Mouse (Mus musculus) adrenal gland (tissue): ENCODE data around the gene Atp6v0b.

ENCODE experiments used
- intact Hi-C: fragments of 180-260 bp; cut with DNase I; formaldehyde crosslinking; loops from one replicate; pipeline ENCODE4 v1.15.1; 2025

Gene Atp6v0b

GRCm38 (mm10) chr4:117878301-117878700 lies 8.8 kb downstream of the Atp6v0b start:
- intact Hi-C loops, result no loop called here

- intact Hi-C loops, result no loop called here
Observed at GRCm38 (mm10) chr4:117873615-117874014, 13.5 kb downstream of the Atp6v0b start.

- intact Hi-C loops, result no loop called here
Observed at GRCm38 (mm10) chr4:117872471-117872886, 14.7 kb downstream of the Atp6v0b start, which contains the start of gene Ccdc24. Gene Ccdc24, minus strand, starts transcription at chr4:117872557.

GRCm38 (mm10) chr4:117871787-117872186 lies 15.3 kb downstream of the Atp6v0b start:
- intact Hi-C loops, result no loop called here

- intact Hi-C loops, result no loop called here
Observed at GRCm38 (mm10) chr4:117870437-117870836, 16.7 kb downstream of the Atp6v0b start.

- intact Hi-C loops, result no loop called here
Observed at GRCm38 (mm10) chr4:117869317-117869716, 17.8 kb downstream of the Atp6v0b start.

GRCm38 (mm10) chr4:117867823-117868222 lies 19.3 kb downstream of the Atp6v0b start:
- intact Hi-C loops, result no loop called here

- intact Hi-C loops, result no loop called here
Observed at GRCm38 (mm10) chr4:117867000-117867399, 20.1 kb downstream of the Atp6v0b start.

GRCm38 (mm10) chr4:117866083-117866482 lies 21.1 kb downstream of the Atp6v0b start:
- intact Hi-C loops, result no loop called here

- intact Hi-C loops, result no loop called here
Observed at GRCm38 (mm10) chr4:117862823-117863222, 24.3 kb downstream of the Atp6v0b start.

GRCm38 (mm10) chr4:117860570-117860969 lies 26.6 kb downstream of the Atp6v0b start:
- intact Hi-C loops, result no loop called here

GRCm38 (mm10) chr4:117858794-117859193 lies 28.3 kb downstream of the Atp6v0b start:
- intact Hi-C loops, result loop anchor here (1.0 kb wide), 1 partner anchor 29 kb away; no protein-coding TSS in a partner anchor

GRCm38 (mm10) chr4:117855146-117855545 lies 32.0 kb downstream of the Atp6v0b start:
- intact Hi-C loops, result no loop called here

- intact Hi-C loops, result no loop called here
Observed at GRCm38 (mm10) chr4:117852152-117852868, 34.8 kb downstream of the Atp6v0b start.

- intact Hi-C loops, result no loop called here
Observed at GRCm38 (mm10) chr4:117850871-117851270, 36.3 kb downstream of the Atp6v0b start.

- intact Hi-C loops, result no loop called here
Observed at GRCm38 (mm10) chr4:117850176-117850575, 37.0 kb downstream of the Atp6v0b start.

- intact Hi-C loops, result no loop called here
Observed at GRCm38 (mm10) chr4:117849506-117849905, 37.6 kb downstream of the Atp6v0b start.

GRCm38 (mm10) chr4:117849063-117849462 lies 38.1 kb downstream of the Atp6v0b start:
- intact Hi-C loops, result no loop called here

GRCm38 (mm10) chr4:117847011-117847410 lies 40.1 kb downstream of the Atp6v0b start:
- intact Hi-C loops, result no loop called here

- intact Hi-C loops, result no loop called here
Observed at GRCm38 (mm10) chr4:117846261-117846660, 40.9 kb downstream of the Atp6v0b start.

- intact Hi-C loops, result no loop called here
Observed at GRCm38 (mm10) chr4:117845316-117845715, 41.8 kb downstream of the Atp6v0b start.

GRCm38 (mm10) chr4:117844467-117844866 lies 42.7 kb downstream of the Atp6v0b start:
- intact Hi-C loops, result no loop called here

GRCm38 (mm10) chr4:117843101-117843500 lies 44.0 kb downstream of the Atp6v0b start:
- intact Hi-C loops, result no loop called here
